Mouse (Mus musculus) lung, embryonic 15.5 days (tissue): Measurements from ENCODE around the gene Gdap1l1. TPM values are rescaled to one million over a fixed set of nuclear protein-coding genes. Genes with fewer than 3 reads are reported as not detected.
A peak's percentile ranks its signal among the peaks of the same experiment; 100 is the strongest.

ENCODE experiments used
- ATAC-seq: fragments of 200-750 bp; cut with Nextera tagmentation; 2 replicates; pipeline ENCODE4 v1.8.0; 2017; ENCODE audit warnings: moderate number of reproducible peaks, borderline replicate concordance; ENCODE audit not compliant: low FRiP score, low TSS enrichment; ENCODE audit errors: extremely low read depth
- H3K27ac ChIP-seq: fragments of 300-500 bp; sonication (generic); 2 replicates; pipeline ENCODE4 v1.5.1; 2015; ENCODE audit warnings: moderate library complexity, mild to moderate bottlenecking, inconsistent platforms
- H3K27me3 ChIP-seq: fragments of 300-500 bp; sonication (generic); 2 replicates; pipeline ENCODE4 v1.6.1; 2015; ENCODE audit warnings: inconsistent platforms
- H3K36me3 ChIP-seq: fragments of 300-500 bp; sonication (generic); 2 replicates; pipeline ENCODE4 v1.6.1; 2015; ENCODE audit warnings: inconsistent platforms
- H3K4me1 ChIP-seq: fragments of 300-500 bp; sonication (generic); 2 replicates; pipeline ENCODE4 v1.6.1; 2015; ENCODE audit warnings: inconsistent platforms
- H3K4me2 ChIP-seq: fragments of 300-500 bp; sonication (generic); 2 replicates; pipeline ENCODE4 v1.6.1; 2015; ENCODE audit warnings: inconsistent platforms, mild to moderate bottlenecking, moderate library complexity
- H3K4me3 ChIP-seq: fragments of 300-500 bp; sonication (generic); 2 replicates; pipeline ENCODE4 v1.5.1; 2015; ENCODE audit warnings: mild to moderate bottlenecking, inconsistent platforms
- H3K9ac ChIP-seq: fragments of 300-500 bp; sonication (generic); 2 replicates; pipeline ENCODE4 v1.6.1; 2015; ENCODE audit warnings: inconsistent platforms
- H3K9me3 ChIP-seq: fragments of 300-500 bp; sonication (generic); 2 replicates; pipeline ENCODE4 v1.6.1; 2016; ENCODE audit warnings: inconsistent platforms
- WGBS: fragments of 180-500 bp; shearing (Covaris S2); methylation state at CpG from one replicate; pipeline ENCODE4 v1.1.7; 2015; 5-methylcytosine and 5-hydroxymethylcytosine counted together
- polyA plus RNA-seq: library from polyadenylated mRNA; unstranded; fragments of >200 nt; fragmentation: Nextera tagmentation; extraction: Ambion mirVana; gene quantifications from 2 replicates; pipeline ENCODE4 v1.2.1, GENCODE M21; 2015

Gdap1l1 gene
- polyA plus RNA-seq: 0.62 and 1.3 TPM in 2 replicates

- Histone ChIP-seq H3K9me3 (no peaks in the 10 kb centered on the region), H3K4me1 (peaks cover 8% of the 10 kb centered on the region), H3K4me2 (peak within 1 kb of the TSS; percentile 46), H3K27me3 (peaks cover 28% of the 10 kb centered on the region), H3K27ac (no peak within 1 kb of the TSS), H3K36me3 (no peaks in the 10 kb centered on the region), H3K4me3 (peak within 1 kb of the TSS; percentile 17; the same call in 1 of the 2 replicates), H3K9ac (no peak within 1 kb of the TSS)
- 0% methylated on average over 15 of the region's 18 CpGs for WGBS
- no peak for ATAC-seq
Measured at GRCm38 (mm10) chr2:163438246-163438618, at the start of gene Gdap1l1. TSS of gene Gdap1l1 (plus strand) at chr2:163438476.

- WGBS: 57% methylated on average over 6 of the region's 6 CpGs
- ATAC-seq: peak; percentile 58; the same call in 1 of the 2 replicates
- Histone ChIP-seq H3K4me1 (no peaks in the 10 kb centered on the region), H3K4me2 (no peak overlapping the region), H3K4me3 (no peak overlapping the region), H3K9ac (no peak overlapping the region), H3K36me3 (no peaks in the 10 kb centered on the region), H3K27me3 (no peaks in the 10 kb centered on the region), H3K9me3 (no peaks in the 10 kb centered on the region), H3K27ac (no peak overlapping the region)
Measured at GRCm38 (mm10) chr2:163392436-163392835, 45.8 kb upstream of the Gdap1l1 start.

- H3K9ac ChIP-seq: no peak overlapping the region
- no peaks in the 10 kb centered on the region for H3K36me3 ChIP-seq
- 87% methylated on average over 10 of the region's 10 CpGs for WGBS
- no peak overlapping the region for H3K27ac ChIP-seq
- H3K4me2 ChIP-seq: no peak overlapping the region
- H3K4me3 ChIP-seq: no peak overlapping the region
- ATAC-seq: no peak
- no peaks in the 10 kb centered on the region for H3K9me3 ChIP-seq
- H3K4me1 ChIP-seq: no peaks in the 10 kb centered on the region
- H3K27me3 ChIP-seq: no peaks in the 10 kb centered on the region
Measured at GRCm38 (mm10) chr2:163393241-163393640, 45.0 kb upstream of the Gdap1l1 start.

GRCm38 (mm10) chr2:163393976-163394375 is 44.3 kb upstream of the Gdap1l1 start:
- H3K9me3 ChIP-seq: no peaks in the 10 kb centered on the region
- no peak overlapping the region for H3K27ac ChIP-seq
- 59% methylated on average over 6 of the region's 6 CpGs for WGBS
- ATAC-seq: no peak
- H3K9ac ChIP-seq: no peak overlapping the region
- no peaks in the 10 kb centered on the region for H3K27me3 ChIP-seq
- H3K4me3 ChIP-seq: no peak overlapping the region
- H3K4me1 ChIP-seq: 0 out of 2 replicates have a peak, but pooled peaks cover 4% of the 10 kb centered on the region
- H3K4me2 ChIP-seq: peak overlapping the region; percentile 4; the same call in 1 of the 2 replicates
- H3K36me3 ChIP-seq: no peaks in the 10 kb centered on the region

GRCm38 (mm10) chr2:163394977-163395376 is 43.3 kb upstream of the Gdap1l1 start:
- H3K27ac ChIP-seq: no peak overlapping the region
- WGBS: 62% methylated on average over 6 of the region's 6 CpGs
- no peak for ATAC-seq
- H3K4me1 ChIP-seq: 0 out of 2 replicates have a peak, but pooled peaks cover 4% of the 10 kb centered on the region
- H3K4me2 ChIP-seq: peak overlapping the region; percentile 24; the same call in 1 of the 2 replicates
- H3K27me3 ChIP-seq: no peaks in the 10 kb centered on the region
- no peaks in the 10 kb centered on the region for H3K9me3 ChIP-seq
- 0 out of 2 replicates have a peak overlapping the region, but pooled peaks have one; percentile 1 for H3K4me3 ChIP-seq
- H3K36me3 ChIP-seq: no peaks in the 10 kb centered on the region
- no peak overlapping the region for H3K9ac ChIP-seq

GRCm38 (mm10) chr2:163397071-163397470 is 41.2 kb upstream of the Gdap1l1 start:
- no peaks in the 10 kb centered on the region for H3K36me3 ChIP-seq
- WGBS: 85% methylated on average over 19 of the region's 19 CpGs
- no peak overlapping the region for H3K9ac ChIP-seq
- peak overlapping the region; percentile 39 for H3K4me3 ChIP-seq
- no peaks in the 10 kb centered on the region for H3K9me3 ChIP-seq
- ATAC-seq: 0 out of 2 replicates have a peak, but pooled peaks have one; percentile 16
- 0 out of 2 replicates have a peak, but pooled peaks cover 4% of the 10 kb centered on the region for H3K4me1 ChIP-seq
- H3K4me2 ChIP-seq: peak overlapping the region; percentile 48
- no peak overlapping the region for H3K27ac ChIP-seq
- no peaks in the 10 kb centered on the region for H3K27me3 ChIP-seq

GRCm38 (mm10) chr2:163397905-163398304 is 40.4 kb upstream of the Gdap1l1 start, which contains the start of gene Jph2:
TSS of gene Jph2 (minus strand) at chr2:163397993.
- H3K9me3 ChIP-seq: no peaks in the 10 kb centered on the region
- H3K27ac ChIP-seq: peak within 1 kb of the TSS; percentile 67
- no peaks in the 10 kb centered on the region for H3K27me3 ChIP-seq
- peak within 1 kb of the TSS; percentile 48 for H3K4me2 ChIP-seq
- H3K36me3 ChIP-seq: no peaks in the 10 kb centered on the region
- peak; percentile 82 for ATAC-seq
- 0 out of 2 replicates have a peak, but pooled peaks cover 4% of the 10 kb centered on the region for H3K4me1 ChIP-seq
- H3K4me3 ChIP-seq: peak within 1 kb of the TSS; percentile 39
- WGBS: 6% methylated on average over 10 of the region's 10 CpGs
- peak within 1 kb of the TSS; percentile 29 for H3K9ac ChIP-seq

- H3K9ac ChIP-seq: no peak overlapping the region
- 74% methylated on average over 4 of the region's 4 CpGs for WGBS
- no peak for ATAC-seq
- H3K27me3 ChIP-seq: no peaks in the 10 kb centered on the region
- 0 out of 2 replicates have a peak, but pooled peaks cover 4% of the 10 kb centered on the region for H3K4me1 ChIP-seq
- H3K9me3 ChIP-seq: no peaks in the 10 kb centered on the region
- no peak overlapping the region for H3K4me3 ChIP-seq
- no peak overlapping the region for H3K4me2 ChIP-seq
- peak overlapping the region; percentile 67 for H3K27ac ChIP-seq
- no peaks in the 10 kb centered on the region for H3K36me3 ChIP-seq
Measured at GRCm38 (mm10) chr2:163398770-163399169, 39.5 kb upstream of the Gdap1l1 start.

- ATAC-seq: no peak
- no peaks in the 10 kb centered on the region for H3K27me3 ChIP-seq
- no peak overlapping the region for H3K4me3 ChIP-seq
- no peak overlapping the region for H3K4me2 ChIP-seq
- H3K36me3 ChIP-seq: no peaks in the 10 kb centered on the region
- H3K27ac ChIP-seq: no peak overlapping the region
- 61% methylated on average over 8 of the region's 8 CpGs for WGBS
- H3K4me1 ChIP-seq: 0 out of 2 replicates have a peak, but pooled peaks cover 4% of the 10 kb centered on the region
- H3K9ac ChIP-seq: no peak overlapping the region
- H3K9me3 ChIP-seq: no peaks in the 10 kb centered on the region
Measured at GRCm38 (mm10) chr2:163399222-163399621, 39.1 kb upstream of the Gdap1l1 start.

- Histone ChIP-seq H3K4me3 (no peak overlapping the region), H3K4me1 (0 out of 2 replicates have a peak, but pooled peaks cover 4% of the 10 kb centered on the region), H3K9ac (no peak overlapping the region), H3K9me3 (no peaks in the 10 kb centered on the region), H3K27ac (no peak overlapping the region), H3K36me3 (peaks cover 11% of the 10 kb centered on the region), H3K4me2 (no peak overlapping the region), H3K27me3 (no peaks in the 10 kb centered on the region)
- ATAC-seq: no peak
- 5% methylated on average over 8 of the region's 8 CpGs for WGBS
Measured at GRCm38 (mm10) chr2:163401221-163401620, 37.1 kb upstream of the Gdap1l1 start.

GRCm38 (mm10) chr2:163404037-163404815 is 34.0 kb upstream of the Gdap1l1 start:
- Histone ChIP-seq H3K9me3 (no peaks in the 10 kb centered on the region), H3K4me3 (no peak overlapping the region), H3K9ac (no peak overlapping the region), H3K36me3 (peaks cover 32% of the 10 kb centered on the region), H3K27me3 (no peaks in the 10 kb centered on the region), H3K4me1 (no peaks in the 10 kb centered on the region), H3K4me2 (no peak overlapping the region), H3K27ac (0 out of 2 replicates have a peak overlapping the region, but pooled peaks have one; percentile 20)
- peak; percentile 31; the same call in 1 of the 2 replicates for ATAC-seq
- 52% methylated on average over 8 of the region's 8 CpGs for WGBS

GRCm38 (mm10) chr2:163410211-163410610 is 28.1 kb upstream of the Gdap1l1 start:
- Histone ChIP-seq H3K4me1 (no peaks in the 10 kb centered on the region), H3K27me3 (no peaks in the 10 kb centered on the region), H3K9ac (no peak overlapping the region), H3K36me3 (peaks cover 71% of the 10 kb centered on the region), H3K9me3 (no peaks in the 10 kb centered on the region), H3K4me2 (no peak overlapping the region), H3K4me3 (no peak overlapping the region), H3K27ac (no peak overlapping the region)
- no peak for ATAC-seq
- WGBS: 91% methylated on average over 3 of the region's 3 CpGs
